Mouse (Mus musculus) urinary bladder, postnatal 36 days (tissue): Measurements from ENCODE around the gene Col7a1.
A peak's percentile ranks its signal among the peaks of the same experiment; 100 is the strongest.

Experiments
- DNase-seq, 2 experiments: peaks; one replicate each; pipeline ENCODE4 v3.0.0; 2022; ENCODE audit warnings: low spot score in 2 of 2, mixed read lengths in 1 of 2

Col7a1 gene

GRCm38 (mm10) chr9:108953081-108953636 is at the start of gene Col7a1:
Col7a1 (plus strand) TSS chr9:108953586.
- no peak for DNase-seq

DNA sequence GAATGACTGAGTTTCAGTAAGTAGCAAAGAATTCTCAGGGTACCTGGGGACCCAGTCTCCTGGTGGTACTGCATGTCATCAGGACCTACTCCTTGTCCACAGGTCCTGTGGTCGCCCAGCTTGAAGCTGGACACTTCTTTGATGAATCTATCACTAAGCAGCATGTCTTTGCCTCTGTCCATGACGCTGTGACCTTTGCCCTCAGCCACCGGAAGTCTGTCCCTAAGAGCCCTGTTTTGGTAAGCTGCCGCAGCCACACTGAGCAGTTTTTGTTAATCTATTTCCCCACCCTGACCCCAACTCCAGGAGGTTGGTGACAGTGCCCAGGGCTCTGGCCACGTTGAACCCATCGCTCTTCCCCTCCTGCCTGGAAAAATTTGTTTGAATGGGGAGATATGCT is 41.1 kb upstream of the Col7a1 start:
- no peak for DNase-seq

GRCm38 (mm10) chr9:108913161-108913560 is 40.2 kb upstream of the Col7a1 start:
- no peak for DNase-seq

GRCm38 (mm10) chr9:108913621-108914020 is 39.8 kb upstream of the Col7a1 start:
- DNase-seq = no peak

- no peak for DNase-seq
These were observed 38.9 kb upstream of the Col7a1 start, which contains the start of gene Tmem89 for GRCm38 (mm10) chr9:108914491-108914890. Tmem89 (plus strand) TSS chr9:108914619.

DNA sequence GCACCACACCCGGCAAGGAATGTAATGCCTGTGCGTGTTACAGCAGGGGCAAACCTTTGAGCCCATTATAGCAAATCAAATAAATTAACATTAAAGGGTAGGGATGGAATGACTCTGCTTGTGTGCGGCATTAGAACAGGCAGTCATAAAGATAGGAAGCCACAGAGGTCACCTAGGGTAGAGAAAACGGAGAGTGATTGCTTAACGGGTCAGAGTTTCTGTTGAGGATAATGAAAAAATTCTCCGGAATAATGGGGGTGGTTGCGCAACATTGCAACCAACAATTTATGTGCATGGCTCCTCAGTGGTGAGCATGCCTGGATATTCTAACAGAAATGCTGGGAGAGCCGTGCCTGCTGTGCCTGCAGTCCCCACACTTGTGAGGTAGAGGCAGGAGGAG is 27.5 kb upstream of the Col7a1 start:
- DNase-seq = no peak

- DNase-seq = no peak
These were observed 25.0 kb upstream of the Col7a1 start for GRCm38 (mm10) chr9:108928424-108928823.

DNA sequence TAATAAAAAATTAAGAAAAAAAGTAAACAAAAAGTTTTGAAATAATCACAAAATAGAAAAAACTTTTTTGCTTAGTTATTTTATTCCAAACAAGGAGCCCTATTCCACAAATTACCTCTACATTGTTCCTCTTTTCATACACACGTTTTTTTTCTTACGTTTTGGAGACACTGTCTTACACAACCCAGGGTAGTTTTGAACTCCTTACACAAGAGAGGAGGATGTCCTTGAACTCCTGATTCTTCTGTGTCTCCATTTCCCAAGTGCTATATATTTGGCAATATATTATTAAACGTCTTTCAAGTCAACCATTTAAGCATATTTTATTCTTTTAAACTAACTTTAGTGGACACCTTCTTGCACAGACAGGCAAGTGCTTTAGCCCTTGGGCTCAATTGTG is 17.4 kb upstream of the Col7a1 start:
- no peak for DNase-seq

GRCm38 (mm10) chr9:108936418-108937364 is 16.7 kb upstream of the Col7a1 start, which contains the start of gene Uqcrc1:
Uqcrc1 (plus strand) TSS chr9:108936633.
- DNase-seq = peak; percentile 90 to 94

- DNase-seq = no peak
These were observed 8.3 kb upstream of the Col7a1 start for GRCm38 (mm10) chr9:108945111-108945510.

GRCm38 (mm10) chr9:108945608-108946007 is 7.8 kb upstream of the Col7a1 start:
- DNase-seq = no peak

GRCm38 (mm10) chr9:108949231-108949966 is 4.0 kb upstream of the Col7a1 start:
- peak; percentile 46 to 64 for DNase-seq

- DNase-seq = peak in 1 of 2 experiments; percentile 10
These were observed 3.2 kb upstream of the Col7a1 start for GRCm38 (mm10) chr9:108949967-108950728.

DNA sequence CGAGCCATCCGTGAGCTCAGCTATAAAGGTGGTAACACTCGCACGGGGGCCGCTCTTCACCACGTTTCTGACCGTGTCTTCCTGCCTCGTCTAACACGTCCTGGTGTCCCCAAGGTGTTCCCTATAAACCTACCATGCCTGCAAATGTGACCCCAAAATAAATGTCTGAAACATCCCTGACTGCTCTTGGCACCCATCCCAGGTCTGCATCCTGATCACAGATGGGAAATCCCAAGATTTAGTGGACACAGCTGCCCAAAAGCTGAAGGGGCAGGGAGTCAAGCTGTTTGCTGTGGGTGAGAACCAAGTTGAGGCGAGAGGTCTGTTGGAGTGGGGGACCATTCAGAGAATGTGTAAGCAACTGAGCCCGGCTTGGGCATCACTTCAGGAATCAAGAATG is 1.9 kb downstream of the Col7a1 start:
- DNase-seq = no peak

GRCm38 (mm10) chr9:108955846-108956245 is 2.5 kb downstream of the Col7a1 start:
- no peak for DNase-seq

DNA sequence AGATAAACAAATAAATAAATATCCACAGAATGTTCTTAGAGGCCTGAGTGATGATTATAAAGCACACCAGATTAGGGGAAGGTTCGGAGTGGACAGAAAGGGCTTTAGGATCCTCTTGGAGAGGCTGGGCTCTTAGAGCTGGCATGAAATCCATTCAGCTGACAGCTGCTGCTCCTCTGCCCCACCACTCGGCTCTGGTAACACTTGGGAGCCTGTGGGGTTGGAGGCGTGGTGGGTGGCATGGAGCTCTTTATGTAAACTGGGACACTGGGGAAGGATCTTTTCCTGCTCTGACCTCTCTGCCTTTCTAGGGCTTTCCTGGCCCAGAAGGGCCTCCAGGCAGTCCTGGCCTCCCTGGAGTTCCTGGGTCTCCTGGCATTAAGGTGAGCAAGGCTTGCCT is 10.2 kb downstream of the Col7a1 start:
- no peak for DNase-seq

DNA sequence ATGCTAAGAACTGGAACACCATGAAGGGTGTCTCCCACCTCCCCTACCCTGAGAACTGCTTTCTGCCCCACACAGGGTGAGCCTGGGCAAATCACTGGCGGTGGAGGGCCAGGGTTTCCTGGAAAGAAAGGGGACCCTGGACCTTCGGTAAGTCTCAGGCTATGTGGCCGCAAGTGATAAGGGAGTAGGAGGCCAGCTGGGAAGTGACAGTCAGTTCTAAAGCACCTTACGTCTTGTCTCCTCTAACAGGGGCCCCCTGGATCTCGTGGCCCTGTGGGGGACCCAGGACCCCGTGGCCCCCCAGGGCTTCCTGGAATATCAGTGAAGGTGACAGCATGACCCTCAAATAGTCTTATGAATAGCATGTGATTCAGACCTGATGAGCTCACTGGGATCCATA is 11.0 kb downstream of the Col7a1 start:
- no peak for DNase-seq

DNA sequence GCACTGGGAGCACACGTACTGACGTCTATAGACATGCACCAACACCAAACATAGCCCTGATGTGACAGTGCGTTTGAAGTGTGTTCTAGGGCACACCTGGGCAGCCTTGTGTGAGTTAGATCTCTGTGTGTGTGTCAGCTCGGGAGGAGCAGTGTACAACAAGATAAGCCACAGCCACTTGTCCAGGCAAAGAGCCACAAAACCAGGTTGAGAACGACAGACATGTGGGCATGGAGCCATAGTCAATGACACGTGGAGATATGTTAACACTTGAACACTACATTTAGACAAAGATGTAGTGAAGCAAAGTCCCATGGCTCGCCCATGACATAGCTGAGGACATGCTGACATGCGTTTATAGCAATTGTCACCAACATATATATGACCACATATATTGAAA is 17.2 kb downstream of the Col7a1 start:
- no peak for DNase-seq

DNA sequence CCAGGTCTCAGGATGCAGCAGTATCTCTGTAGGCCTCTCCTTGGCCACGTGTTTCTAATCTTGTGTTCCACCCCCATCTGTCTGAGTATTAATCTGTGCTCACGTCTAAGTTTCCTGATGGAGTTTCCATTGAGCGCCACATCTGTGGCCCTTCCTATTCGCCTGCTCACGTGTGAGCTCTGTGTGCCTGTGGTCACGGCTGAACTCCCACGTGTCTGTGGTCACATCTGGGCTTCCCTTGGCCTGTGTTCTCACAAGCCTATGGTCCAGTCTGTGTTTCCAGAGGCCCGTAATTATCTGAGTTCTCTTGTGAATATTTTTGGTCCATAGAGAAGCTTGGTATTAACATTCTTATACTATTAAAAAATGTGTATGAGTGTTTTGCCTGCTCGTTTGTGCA is 23.1 kb downstream of the Col7a1 start:
- DNase-seq = no peak

DNA sequence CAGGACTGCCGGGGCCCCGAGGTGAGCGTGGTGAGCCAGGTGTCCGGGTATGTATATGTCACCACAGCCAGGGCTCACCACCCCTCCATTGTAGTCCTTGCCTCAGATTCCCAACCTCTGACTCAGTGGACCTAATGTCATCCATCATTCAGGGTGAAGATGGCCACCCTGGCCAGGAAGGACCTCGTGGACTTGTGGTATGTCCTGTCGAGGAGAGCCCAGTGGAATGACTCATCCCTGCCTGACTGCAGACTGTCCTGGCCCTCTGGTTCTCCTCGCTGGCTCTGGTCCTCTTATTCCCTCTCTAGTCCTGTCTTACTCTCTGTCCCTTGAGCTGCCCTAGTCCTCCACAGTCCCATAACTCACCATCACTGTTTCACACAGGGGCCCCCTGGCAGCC is 24.6 kb downstream of the Col7a1 start:
- no peak for DNase-seq

GRCm38 (mm10) chr9:108982498-108982897 is 29.1 kb downstream of the Col7a1 start:
- DNase-seq = no peak

DNA sequence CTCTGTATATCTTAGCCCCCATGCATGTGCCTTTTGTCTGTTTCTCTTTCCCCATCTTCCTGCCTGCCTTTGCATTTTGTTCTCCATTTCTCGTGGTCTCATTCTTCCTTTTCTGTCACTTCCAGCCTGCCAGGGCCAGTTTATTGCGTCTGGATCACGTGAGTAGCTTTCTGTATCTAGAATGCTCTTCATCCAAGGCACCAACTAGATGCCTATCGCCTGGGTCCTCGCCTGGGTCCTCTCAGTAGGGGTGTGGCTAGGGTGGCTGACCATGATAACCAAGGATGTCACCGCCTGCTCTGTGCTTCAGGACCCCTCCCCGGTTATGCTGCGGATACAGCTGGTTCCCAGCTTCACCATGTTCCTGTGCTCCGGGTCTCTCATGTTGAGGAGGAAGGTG is 29.8 kb downstream of the Col7a1 start:
- DNase-seq = no peak
